ENCODE assay signal across 15 mouse cellular contexts in genomic region chr6:112205420-112205995, GRCm38 (mm10).
DNase-seq lines count a peak whose midpoint lies in the region.
"Had no signal": no experiment of that assay in that cellular context is flagged by ENCODE, and none has a peak within 500 bp of the region (broad histone marks: within the 10 kb centered on the region; RNA-seq: fewer than 3 reads in every experiment).

No protein-coding gene starts in this region.

- DNase-seq in cerebellum, postnatal 10 days, result peak; percentile 61 to 74
- no peak for DNase-seq in cerebellum, adult 8-10 months
- peak; percentile 54 for DNase-seq in left cerebral cortex, postnatal 4 days
- no peak for DNase-seq in left cerebral cortex, postnatal 36 days (ENCODE audit: low spot score in 2 of 2)
- DNase-seq in ES-CJ7 (ENCODE audit: low read depth, low spot score), result peak; percentile 64
- no peak for DNase-seq in heart, postnatal 4 days
- no peak for DNase-seq in layer of hippocampus, adult 11-12 months (ENCODE audit: low spot score)
- DNase-seq: adrenal gland, adult 8-10 months; adrenal gland, postnatal 25 days; cerebellum, adult 11-12 months; cerebellum, adult 9-10 months; gastrocnemius, postnatal 10 days; gastrocnemius, postnatal 36 days; heart, adult 2 months; heart, postnatal 14 days had no signal

- intact Hi-C loops in left cerebral cortex, postnatal 4 days (cut with DNase I), result loop anchor here (10.0 kb wide), 1 partner anchor 279 kb away; the partner anchor contains the start of gene Oxtr
- intact Hi-C loops in left cerebral cortex, postnatal 36 days (cut with DNase I), result loop anchor here (5.0 kb wide), 1 partner anchor 282 kb away; the partner anchor contains the start of gene Oxtr

Comparison
In these comparisons a context has a peak if more than half of its experiments do, and no peak if none do; other contexts are left out.
1. DNase-seq: peak in cerebellum, postnatal 10 days (2 of 2), left cerebral cortex, postnatal 4 days (single experiment) and ES-CJ7 (single experiment); none in cerebellum, adult 8-10 months (single experiment), left cerebral cortex, postnatal 36 days (0 of 2), heart, postnatal 4 days (single experiment) and layer of hippocampus, adult 11-12 months (single experiment).